Mouse (Mus musculus): ENCODE data around the gene Syngr2.

DNA sequence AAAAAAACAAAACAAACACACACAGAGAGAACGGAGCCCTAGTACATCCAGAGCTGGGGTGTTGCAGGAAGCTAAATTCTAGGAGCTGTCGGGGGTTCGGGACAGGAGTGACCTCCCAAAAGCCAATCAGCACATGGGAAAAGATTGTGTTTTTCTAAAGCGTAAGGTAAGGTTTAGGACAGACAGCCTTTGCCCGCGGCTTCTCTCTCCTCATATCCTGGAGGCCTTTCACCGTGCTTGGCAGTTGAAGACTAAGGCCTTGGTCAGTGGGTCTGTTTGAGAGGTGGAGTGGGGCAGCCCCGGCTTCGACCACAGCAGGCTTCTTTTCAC, 26.8 kb upstream of the Syngr2 start:
- TF ChIP-seq POLR2A (IDR thresholded peaks at IDR 0.05; ENCODE audit: control insufficient read depth in 1 of 2, insufficient read depth in 1 of 2, low read depth in 1 of 2, low read length in 2 of 2, poor library complexity in 1 of 2) (no peak), TBP (IDR thresholded peaks at IDR 0.05; ENCODE audit: low read depth, low read length) (no peak), CTCF (IDR thresholded peaks at IDR 0.05 in 2 of 3, conservative IDR thresholded peaks at IDR 0.05 in 1 of 3; ENCODE audit: control insufficient read depth in 1 of 3, insufficient read depth in 1 of 3, low read depth in 2 of 3, low read length in 3 of 3, poor library complexity in 1 of 3, severe bottlenecking in 1 of 3) (no peak), GATA1 (IDR thresholded peaks at IDR 0.05; ENCODE audit: low read depth, low read length) (no peak)

Data from MEL (cell line).